Mouse (Mus musculus) ES-E14 (cell line): ENCODE measurements around the gene Fbln2.

ENCODE experiments used
- CHD2 ChIP-seq: IDR thresholded peaks from 2 replicates; pipeline ENCODE4 v1.6.1; 2014; ENCODE audit warnings: mild to moderate bottlenecking, low read depth, low read length, inconsistent platforms
- HCFC1 ChIP-seq: IDR thresholded peaks from 2 replicates; pipeline ENCODE4 v1.6.1; 2012; ENCODE audit warnings: low read length, inconsistent platforms, borderline replicate concordance; ENCODE audit not compliant: insufficient read depth

DNA sequence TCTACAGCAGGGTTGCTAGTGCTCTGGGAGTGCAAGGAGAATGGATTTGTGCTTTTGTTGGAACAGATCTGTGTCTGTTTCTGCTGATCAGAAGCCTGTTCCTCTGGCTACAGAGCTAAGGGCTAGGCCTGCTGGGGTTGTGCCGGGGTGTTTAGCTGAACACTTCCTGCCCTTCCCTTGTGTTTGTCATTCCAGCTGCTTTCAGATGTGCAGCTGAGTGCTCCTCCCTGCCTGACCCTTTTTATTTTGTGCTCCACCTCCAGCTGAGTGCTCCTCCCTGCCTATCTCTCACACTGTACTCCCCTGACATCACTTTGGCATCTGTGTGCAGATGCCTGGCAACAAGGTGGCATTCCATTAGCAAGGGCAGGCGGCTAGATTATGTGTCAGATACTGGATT lies 28.3 kb downstream of the Fbln2 start:
- TF ChIP-seq CHD2 (no peak), HCFC1 (no peak)
